Mouse (Mus musculus) liver, adult 2 months (tissue): Measurements from ENCODE around the gene Gm49425. TPM values are rescaled to one million over a fixed set of nuclear protein-coding genes. Genes with fewer than 3 reads are reported as not detected.

Experiments used
- DNase-seq: peaks from one replicate; pipeline ENCODE4 v3.0.0-alpha.2; 2011; ENCODE audit warnings: low read depth, low spot score; ENCODE audit errors: extremely low read depth
- H3K27ac ChIP-seq: fragments of 200-500 bp; replicated peaks from 2 replicates; pipeline ENCODE4 v1.5.1; 2012; ENCODE audit warnings: low read depth, mild to moderate bottlenecking, control low read depth, inconsistent platforms, low read length; ENCODE audit not compliant: insufficient read depth
- H3K27me3 ChIP-seq: fragments of 200-500 bp; 2 replicates; pipeline ENCODE4 v1.6.1; 2012; ENCODE audit warnings: mild to moderate bottlenecking, moderate library complexity, low read length, inconsistent platforms; ENCODE audit not compliant: control insufficient read depth, insufficient read depth
- H3K36me3 ChIP-seq: fragments of 200-500 bp; 2 replicates; pipeline ENCODE4 v1.6.1; 2012; ENCODE audit warnings: low read length, inconsistent platforms; ENCODE audit not compliant: control insufficient read depth, insufficient read depth
- H3K4me1 ChIP-seq: fragments of 200-500 bp; 2 replicates; pipeline ENCODE4 v1.6.1; 2011; ENCODE audit warnings: low read length; ENCODE audit not compliant: control insufficient read depth, insufficient read depth
- H3K4me3 ChIP-seq: fragments of 200-500 bp; 2 replicates; pipeline ENCODE4 v1.5.1; 2011; ENCODE audit warnings: low read depth, mild to moderate bottlenecking, control low read depth, low read length, moderate library complexity; ENCODE audit not compliant: insufficient read depth
- H3K79me2 ChIP-seq: fragments of 200-500 bp; 2 replicates; pipeline ENCODE4 v1.6.1; 2012; ENCODE audit warnings: inconsistent platforms, mild to moderate bottlenecking, low read length, moderate library complexity; ENCODE audit not compliant: control insufficient read depth, insufficient read depth
- H3K9ac ChIP-seq: fragments of 200-500 bp; 2 replicates; pipeline ENCODE4 v1.6.1; 2012; ENCODE audit warnings: low read depth, mild to moderate bottlenecking, control low read depth, inconsistent platforms, low read length
- CTCF ChIP-seq: fragments of 200-500 bp; IDR thresholded peaks from 2 replicates; pipeline ENCODE4 v1.5.1; 2011; ENCODE audit warnings: low read depth, low read length, control low read depth
- POLR2A ChIP-seq: fragments of 200-500 bp; IDR thresholded peaks from 2 replicates; pipeline ENCODE4 v1.6.1; 2011; ENCODE audit warnings: low read length, control low read depth; ENCODE audit not compliant: insufficient read depth; ENCODE audit errors: extremely low read depth
- WGBS: fragments of 180-500 bp; shearing (Covaris S2); methylation state at CpG from one replicate; pipeline ENCODE4 v1.1.7; 2018; 5-methylcytosine and 5-hydroxymethylcytosine counted together
- polyA plus RNA-seq: library from polyadenylated mRNA; depleted of rRNA; stranded (reverse); fragments of >200 nt; gene quantifications from 2 replicates; pipeline ENCODE4 v1.2.3, GENCODE M21; 2012; rRNA removed
- total RNA-seq: library from RNA; depleted of rRNA; stranded (reverse); fragments of >200 nt; gene quantifications from 2 replicates; pipeline ENCODE4 v1.2.3, GENCODE M21; 2014; rRNA removed

The Gm49425 gene
- total and polyA plus RNA-seq, 2 experiments: not detected

GRCm38 (mm10) chr15:101483646-101484045 lies 33.4 kb downstream of the Gm49425 start:
- WGBS: 92% methylated on average over 1 of the region's 1 CpGs
- no peak for TF ChIP-seq POLR2A
- TF ChIP-seq CTCF: no peak
- Histone ChIP-seq H3K27me3 (peaks cover 3% of the 10 kb centered on the region; the same call in 1 of the 2 replicates), H3K27ac (no peak overlapping the region), H3K4me3 (no peak overlapping the region), H3K79me2 (no peaks in the 10 kb centered on the region), H3K4me1 (no peaks in the 10 kb centered on the region), H3K36me3 (no peaks in the 10 kb centered on the region), H3K9ac (no peak overlapping the region)
- DNase-seq: no peak

GRCm38 (mm10) chr15:101482056-101482455 lies 35.0 kb downstream of the Gm49425 start:
- DNase-seq: no peak
- no peak overlapping the region for H3K27ac ChIP-seq
- peaks cover 3% of the 10 kb centered on the region; the same call in 1 of the 2 replicates for H3K27me3 ChIP-seq
- WGBS: 55% methylated on average over 4 of the region's 4 CpGs
- H3K36me3 ChIP-seq: no peaks in the 10 kb centered on the region
- H3K9ac ChIP-seq: no peak overlapping the region
- TF ChIP-seq CTCF (no peak), POLR2A (no peak)
- H3K79me2 ChIP-seq: no peaks in the 10 kb centered on the region
- H3K4me1 ChIP-seq: no peaks in the 10 kb centered on the region
- H3K4me3 ChIP-seq: no peak overlapping the region

GRCm38 (mm10) chr15:101479666-101480060 lies 37.4 kb downstream of the Gm49425 start:
- DNase-seq: no peak
- peaks cover 3% of the 10 kb centered on the region; the same call in 1 of the 2 replicates for H3K27me3 ChIP-seq
- H3K4me1 ChIP-seq: no peaks in the 10 kb centered on the region
- TF ChIP-seq CTCF: no peak
- TF ChIP-seq POLR2A: no peak
- no peaks in the 10 kb centered on the region for H3K79me2 ChIP-seq
- no peak overlapping the region for H3K4me3 ChIP-seq
- H3K36me3 ChIP-seq: no peaks in the 10 kb centered on the region
- H3K27ac ChIP-seq: no peak overlapping the region
- no peak overlapping the region for H3K9ac ChIP-seq
- WGBS: 34% methylated on average over 11 of the region's 11 CpGs

GRCm38 (mm10) chr15:101479007-101479665 lies 37.9 kb downstream of the Gm49425 start:
- no peaks in the 10 kb centered on the region for H3K36me3 ChIP-seq
- peak overlapping the region; percentile 1; the same call in 1 of the 2 replicates for H3K4me3 ChIP-seq
- H3K27me3 ChIP-seq: peaks cover 3% of the 10 kb centered on the region; the same call in 1 of the 2 replicates
- H3K9ac ChIP-seq: no peak overlapping the region
- DNase-seq: no peak
- no peaks in the 10 kb centered on the region for H3K4me1 ChIP-seq
- no peaks in the 10 kb centered on the region for H3K79me2 ChIP-seq
- TF ChIP-seq CTCF: 0 out of 2 replicates have a peak, but pooled peaks have one; percentile 9
- TF ChIP-seq POLR2A: no peak
- no peak overlapping the region for H3K27ac ChIP-seq
- WGBS: 10% methylated on average over 31 of the region's 31 CpGs

GRCm38 (mm10) chr15:101472952-101473528 lies 44.0 kb downstream of the Gm49425 start, which contains the start of gene Krt86:
TSS of gene Krt86 (plus strand) at chr15:101473478.
- 28% methylated on average over 10 of the region's 10 CpGs for WGBS
- Histone ChIP-seq H3K27ac (no peak within 1 kb of the TSS), H3K4me1 (no peaks in the 10 kb centered on the region), H3K27me3 (0 out of 2 replicates have a peak, but pooled peaks cover 2% of the 10 kb centered on the region), H3K36me3 (no peaks in the 10 kb centered on the region), H3K4me3 (no peak within 1 kb of the TSS), H3K79me2 (no peaks in the 10 kb centered on the region), H3K9ac (no peak within 1 kb of the TSS)
- no peak for DNase-seq
- TF ChIP-seq POLR2A (no peak), CTCF (no peak)

- WGBS: 73% methylated on average over 4 of the region's 4 CpGs
Measured at GRCm38 (mm10) chr15:101469093-101469492, 48.0 kb downstream of the Gm49425 start.

More at GRCm38 (mm10) chr15:101469093-101469492, 48.0 kb downstream of the Gm49425 start:
- H3K4me1 ChIP-seq: no peaks in the 10 kb centered on the region
- no peak overlapping the region for H3K4me3 ChIP-seq
- no peaks in the 10 kb centered on the region for H3K79me2 ChIP-seq
- H3K27me3 ChIP-seq: 0 out of 2 replicates have a peak, but pooled peaks cover 2% of the 10 kb centered on the region
- DNase-seq: no peak
- no peak overlapping the region for H3K27ac ChIP-seq
- H3K36me3 ChIP-seq: no peaks in the 10 kb centered on the region
- TF ChIP-seq POLR2A: no peak
- no peak for TF ChIP-seq CTCF
- no peak overlapping the region for H3K9ac ChIP-seq

Other genes starting within 250 kb of the Gm49425 start
- gene Atg101, start 233.0 kb downstream of the Gm49425 start, total RNA-seq: 55.3 and 63.2 TPM in 2 replicates
- gene Atg101, start 233.0 kb downstream of the Gm49425 start, polyA plus RNA-seq: 89.3 and 94.5 TPM in 2 replicates
- gene 6030408B16Rik, start 224.0 kb downstream of the Gm49425 start, total RNA-seq: not detected in 2 replicates
- gene 6030408B16Rik, start 224.0 kb downstream of the Gm49425 start, polyA plus RNA-seq: 0.10 TPM in 1 of 2 replicates, not detected in the other
- 0.07 and 0.09 TPM in 2 replicates for gene Krt80, start 147.1 kb downstream of the Gm49425 start, total RNA-seq
- gene Krt80, start 147.1 kb downstream of the Gm49425 start, polyA plus RNA-seq: 0.15 and 0.46 TPM in 2 replicates
- gene Krt7, start 106.2 kb downstream of the Gm49425 start, total RNA-seq: 0.20 and 0.37 TPM in 2 replicates
- 0.29 and 0.31 TPM in 2 replicates for gene Krt7, start 106.2 kb downstream of the Gm49425 start, polyA plus RNA-seq
- not detected in 2 replicates for gene Krt87, start 78.5 kb downstream of the Gm49425 start, total RNA-seq
- not detected in 2 replicates for gene Krt87, start 78.5 kb downstream of the Gm49425 start, polyA plus RNA-seq
- gene Krt88, start 69.5 kb downstream of the Gm49425 start, total RNA-seq: not detected in 2 replicates
- gene Krt88, start 69.5 kb downstream of the Gm49425 start, polyA plus RNA-seq: not detected in 2 replicates
- not detected in 2 replicates for gene Krt81, start 53.5 kb downstream of the Gm49425 start, total RNA-seq
- gene Krt81, start 53.5 kb downstream of the Gm49425 start, polyA plus RNA-seq: not detected in 2 replicates
- not detected in 2 replicates for gene Krt86, start 43.8 kb downstream of the Gm49425 start, total RNA-seq
- gene Krt86, start 43.8 kb downstream of the Gm49425 start, polyA plus RNA-seq: not detected in 2 replicates
- not detected in 2 replicates for gene Krt83, start 25.7 kb downstream of the Gm49425 start, total RNA-seq
- gene Krt83, start 25.7 kb downstream of the Gm49425 start, polyA plus RNA-seq: not detected in 2 replicates
- gene Krt84, start 15.6 kb upstream of the Gm49425 start, total RNA-seq: not detected in 2 replicates
- not detected in 2 replicates for gene Krt84, start 15.6 kb upstream of the Gm49425 start, polyA plus RNA-seq
- gene Krt82, start 33.4 kb upstream of the Gm49425 start, total RNA-seq: not detected in 2 replicates
- not detected in 2 replicates for gene Krt82, start 33.4 kb upstream of the Gm49425 start, polyA plus RNA-seq
- gene Krt90, start 45.7 kb upstream of the Gm49425 start, total RNA-seq: not detected in 2 replicates
- gene Krt90, start 45.7 kb upstream of the Gm49425 start, polyA plus RNA-seq: not detected in 2 replicates
- gene Krt75, start 56.6 kb upstream of the Gm49425 start, total RNA-seq: not detected in 2 replicates
- not detected in 2 replicates for gene Krt75, start 56.6 kb upstream of the Gm49425 start, polyA plus RNA-seq
- not detected in 2 replicates for gene Gm5414, start 110.9 kb upstream of the Gm49425 start, total RNA-seq
- not detected in 2 replicates for gene Gm5414, start 110.9 kb upstream of the Gm49425 start, polyA plus RNA-seq
- gene Gm5478, start 130.1 kb upstream of the Gm49425 start, total RNA-seq: not detected in 2 replicates
- not detected in 2 replicates for gene Gm5478, start 130.1 kb upstream of the Gm49425 start, polyA plus RNA-seq
- not detected in 2 replicates for gene Krt6b, start 163.0 kb upstream of the Gm49425 start, total RNA-seq
- gene Krt6b, start 163.0 kb upstream of the Gm49425 start, polyA plus RNA-seq: not detected in 2 replicates
- not detected in 2 replicates for gene Krt6a, start 177.0 kb upstream of the Gm49425 start, total RNA-seq
- not detected in 2 replicates for gene Krt6a, start 177.0 kb upstream of the Gm49425 start, polyA plus RNA-seq
- gene Krt5, start 195.6 kb upstream of the Gm49425 start, total RNA-seq: not detected in 2 replicates
- not detected in 2 replicates for gene Krt5, start 195.6 kb upstream of the Gm49425 start, polyA plus RNA-seq
- gene Krt71, start 225.8 kb upstream of the Gm49425 start, total RNA-seq: not detected in 2 replicates
- gene Krt71, start 225.8 kb upstream of the Gm49425 start, polyA plus RNA-seq: not detected in 2 replicates